Mouse (Mus musculus) hindbrain, postnatal 0 days (tissue): ENCODE data around the gene Rngtt. TPM values are rescaled to one million over a fixed set of nuclear protein-coding genes. Genes with fewer than 3 reads are reported as not detected.

ENCODE experiments used
- ATAC-seq: fragments of 200-750 bp; cut with Nextera tagmentation; 2 replicates; pipeline ENCODE4 v1.8.0; 2017; ENCODE audit warnings: mild to moderate bottlenecking, moderate TSS enrichment, moderate library complexity
- DNase-seq: peaks from one replicate; pipeline ENCODE4 v3.0.0-alpha.2; 2015; ENCODE audit warnings: low spot score
- H3K27ac ChIP-seq: fragments of 300-500 bp; sonication (generic); 2 replicates; pipeline ENCODE4 v1.5.1; 2014; ENCODE audit warnings: mild to moderate bottlenecking
- H3K27me3 ChIP-seq: fragments of 300-500 bp; sonication (generic); 2 replicates; pipeline ENCODE4 v1.6.1; 2014; ENCODE audit warnings: low read length, mixed read lengths; ENCODE audit not compliant: insufficient read depth
- H3K36me3 ChIP-seq: fragments of 300-500 bp; sonication (generic); 2 replicates; pipeline ENCODE4 v1.6.1; 2014; ENCODE audit warnings: low read length, mixed read lengths; ENCODE audit not compliant: insufficient read depth
- H3K4me1 ChIP-seq: fragments of 300-500 bp; sonication (generic); 2 replicates; pipeline ENCODE4 v1.6.1; 2014; ENCODE audit warnings: antibody characterized with exemption, low read length, mixed read lengths; ENCODE audit not compliant: insufficient read depth
- H3K4me2 ChIP-seq: fragments of 300-500 bp; sonication (generic); 2 replicates; pipeline ENCODE4 v1.6.1; 2014; ENCODE audit warnings: low read depth, mild to moderate bottlenecking, low read length, moderate library complexity, mixed read lengths
- H3K4me3 ChIP-seq: fragments of 300-500 bp; sonication (generic); 2 replicates; pipeline ENCODE4 v1.5.1; 2014; ENCODE audit warnings: low read length
- H3K9ac ChIP-seq: fragments of 300-500 bp; sonication (generic); replicated peaks from 2 replicates; pipeline ENCODE4 v1.6.1; 2014; ENCODE audit warnings: mild to moderate bottlenecking, low read length, moderate library complexity, mixed read lengths
- H3K9me3 ChIP-seq: fragments of 300-500 bp; sonication (generic); 2 replicates; pipeline ENCODE4 v1.6.1; 2016; ENCODE audit warnings: low read length, mixed read lengths
- CTCF ChIP-seq: IDR thresholded peaks from 2 replicates; pipeline ENCODE4 v1.5.1; 2016; ENCODE audit warnings: antibody characterized with exemption, control low read depth, low read depth
- WGBS: fragments of 180-500 bp; shearing (Covaris S2); extraction: QIAGEN DNeasy Blood & Tissue Kit; methylation state at CpG from one replicate; pipeline ENCODE4 v1.1.7; 2014; 5-methylcytosine and 5-hydroxymethylcytosine counted together
- polyA plus RNA-seq: library from polyadenylated mRNA; unstranded; fragments of >200 nt; fragmentation: Nextera tagmentation; extraction: Ambion mirVana; gene quantifications from 2 replicates; pipeline ENCODE4 v1.2.1, GENCODE M21; 2015
- total RNA-seq: library from RNA; depleted of rRNA; stranded (reverse); fragments of >200 nt; gene quantifications from 2 replicates; pipeline ENCODE4 v1.2.3, GENCODE M21; 2014

The Rngtt gene
- total and polyA plus RNA-seq, 2 experiments from 2014 or later = 12.8 to 13.5 TPM

DNA sequence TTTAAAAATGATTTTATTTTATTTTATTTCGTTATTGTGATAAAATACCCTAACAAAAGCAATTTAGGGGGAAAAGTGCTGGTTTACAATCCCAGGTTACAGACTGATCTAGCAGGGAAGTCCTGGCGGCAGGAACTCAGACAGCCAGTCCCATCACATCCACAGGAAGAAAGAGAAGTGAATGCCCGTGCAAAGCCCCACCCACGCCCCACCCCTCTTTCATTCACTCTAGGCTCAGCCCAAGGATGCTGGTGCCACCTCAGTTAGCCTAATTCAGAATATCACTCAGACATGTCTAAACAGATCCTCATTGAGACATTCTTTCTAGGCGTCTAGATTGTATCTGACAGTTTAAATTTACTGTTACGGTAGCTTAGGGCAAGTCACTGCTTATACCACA lies 64.8 kb downstream of the Rngtt start:
- no peaks in the 10 kb centered on the region for H3K4me1 ChIP-seq
- ATAC-seq = no peak
- no peak overlapping the region for H3K27ac ChIP-seq
- H3K36me3 ChIP-seq = peaks cover 3% of the 10 kb centered on the region; the same call in 1 of the 2 replicates
- no peak overlapping the region for H3K9ac ChIP-seq
- no peak overlapping the region for H3K4me3 ChIP-seq
- no peaks in the 10 kb centered on the region for H3K9me3 ChIP-seq
- 66% methylated on average over 6 of the region's 6 CpGs for WGBS
- no peak for TF ChIP-seq CTCF
- H3K27me3 ChIP-seq = no peaks in the 10 kb centered on the region
- no peak for DNase-seq
- H3K4me2 ChIP-seq = no peak overlapping the region

DNA sequence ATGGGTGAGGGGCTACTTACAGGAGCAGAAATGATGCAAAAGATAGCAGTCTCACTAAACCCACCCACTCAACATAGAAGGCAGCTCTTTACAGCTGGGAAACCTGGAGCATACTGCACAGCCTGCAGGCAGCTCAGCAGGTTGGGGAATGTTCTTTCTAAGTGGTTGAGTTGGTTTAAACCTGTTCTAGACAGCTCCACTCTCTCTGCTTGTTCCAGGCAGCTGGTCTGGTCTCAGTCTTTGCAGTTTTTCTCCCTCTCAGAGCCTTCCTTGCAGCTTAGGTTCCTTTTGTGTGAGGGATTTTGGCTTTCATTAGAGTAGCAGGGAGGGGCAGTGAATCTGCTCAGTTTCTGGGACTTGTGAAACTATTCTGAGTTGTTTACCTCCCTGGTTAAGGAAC lies 67.5 kb downstream of the Rngtt start:
- DNase-seq (no peak), ATAC-seq (no peak)
- TF ChIP-seq CTCF = no peak
- Histone ChIP-seq H3K4me1 (no peaks in the 10 kb centered on the region), H3K9ac (no peak overlapping the region), H3K4me2 (no peak overlapping the region), H3K4me3 (no peak overlapping the region), H3K36me3 (no peaks in the 10 kb centered on the region), H3K27me3 (no peaks in the 10 kb centered on the region), H3K27ac (no peak overlapping the region), H3K9me3 (no peaks in the 10 kb centered on the region)

DNA sequence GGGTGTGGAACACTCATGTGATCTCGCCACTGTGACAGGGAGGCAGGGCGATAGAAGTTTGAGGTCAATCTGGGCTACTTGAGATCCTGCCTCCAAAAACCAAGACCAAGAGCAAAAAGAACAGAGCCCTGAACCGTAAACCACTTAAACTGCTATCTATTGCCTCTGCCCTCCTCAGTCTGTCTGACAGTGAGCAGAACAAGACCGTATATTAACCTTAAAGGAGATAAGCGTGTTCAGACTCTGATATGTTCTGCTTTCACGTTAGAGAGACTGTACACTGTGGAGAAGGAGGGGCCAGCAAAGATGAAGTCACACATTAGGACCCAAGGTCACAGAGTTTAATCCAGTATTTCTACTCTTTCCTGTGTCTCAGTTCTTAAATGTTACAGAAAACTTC lies 68.8 kb downstream of the Rngtt start:
- no peaks in the 10 kb centered on the region for H3K36me3 ChIP-seq
- H3K4me2 ChIP-seq = no peak overlapping the region
- no peaks in the 10 kb centered on the region for H3K27me3 ChIP-seq
- 93% methylated on average over 6 of the region's 6 CpGs for WGBS
- no peak for TF ChIP-seq CTCF
- no peaks in the 10 kb centered on the region for H3K4me1 ChIP-seq
- no peak overlapping the region for H3K4me3 ChIP-seq
- no peak for ATAC-seq
- no peak overlapping the region for H3K9ac ChIP-seq
- no peaks in the 10 kb centered on the region for H3K9me3 ChIP-seq
- no peak overlapping the region for H3K27ac ChIP-seq
- DNase-seq = no peak

DNA sequence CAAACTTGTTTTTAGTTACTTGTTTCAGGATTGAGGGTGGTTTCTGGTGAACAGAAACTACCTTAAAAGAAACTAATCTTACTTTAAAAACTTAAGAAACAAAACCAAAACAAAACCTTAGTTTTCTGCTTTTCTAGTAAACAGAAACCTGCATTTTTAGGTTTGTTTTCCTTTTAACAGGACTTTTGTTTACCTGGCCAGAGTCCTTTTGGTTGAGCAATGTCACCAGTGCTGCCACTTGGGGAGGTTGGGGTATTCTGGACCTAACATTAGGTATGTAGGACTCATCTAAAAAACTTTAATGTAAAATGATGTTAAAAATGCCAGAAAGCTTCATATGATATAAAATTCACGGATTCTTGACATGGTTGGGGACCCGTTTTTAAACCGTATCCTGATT lies 78.8 kb downstream of the Rngtt start:
- TF ChIP-seq CTCF = no peak
- Histone ChIP-seq H3K4me1 (no peaks in the 10 kb centered on the region), H3K9ac (no peak overlapping the region), H3K27me3 (no peaks in the 10 kb centered on the region), H3K9me3 (no peaks in the 10 kb centered on the region), H3K36me3 (no peaks in the 10 kb centered on the region), H3K4me3 (no peak overlapping the region), H3K27ac (no peak overlapping the region), H3K4me2 (no peak overlapping the region)
- ATAC-seq (no peak), DNase-seq (no peak)
- 96% methylated on average over 3 of the region's 3 CpGs for WGBS

DNA sequence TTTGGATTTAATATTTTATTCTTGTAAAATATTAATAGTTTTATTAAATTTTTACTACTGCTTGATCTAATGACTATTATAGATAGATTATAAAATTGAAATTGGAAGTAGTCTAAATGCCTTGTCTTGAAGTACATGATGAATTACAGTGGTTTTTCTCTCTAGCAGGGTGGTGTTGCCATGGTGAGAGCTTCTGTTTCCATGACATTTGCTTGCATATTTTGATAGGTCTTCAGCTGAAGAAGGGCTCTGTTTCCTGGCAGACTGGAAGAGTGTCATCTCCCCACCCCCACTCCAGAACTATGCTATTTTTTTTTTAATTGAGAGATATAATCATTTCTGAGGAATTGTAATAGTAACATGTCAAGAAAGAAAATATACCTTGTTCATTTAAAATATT lies 80.5 kb downstream of the Rngtt start:
- TF ChIP-seq CTCF = no peak
- H3K9me3 ChIP-seq = no peaks in the 10 kb centered on the region
- ATAC-seq = peak; percentile 71; the same call in 1 of the 2 replicates
- H3K4me1 ChIP-seq = no peaks in the 10 kb centered on the region
- DNase-seq = peak; percentile 70
- no peak overlapping the region for H3K4me3 ChIP-seq
- H3K9ac ChIP-seq = no peak overlapping the region
- H3K27ac ChIP-seq = no peak overlapping the region
- no peaks in the 10 kb centered on the region for H3K27me3 ChIP-seq
- H3K4me2 ChIP-seq = no peak overlapping the region
- no peaks in the 10 kb centered on the region for H3K36me3 ChIP-seq

DNA sequence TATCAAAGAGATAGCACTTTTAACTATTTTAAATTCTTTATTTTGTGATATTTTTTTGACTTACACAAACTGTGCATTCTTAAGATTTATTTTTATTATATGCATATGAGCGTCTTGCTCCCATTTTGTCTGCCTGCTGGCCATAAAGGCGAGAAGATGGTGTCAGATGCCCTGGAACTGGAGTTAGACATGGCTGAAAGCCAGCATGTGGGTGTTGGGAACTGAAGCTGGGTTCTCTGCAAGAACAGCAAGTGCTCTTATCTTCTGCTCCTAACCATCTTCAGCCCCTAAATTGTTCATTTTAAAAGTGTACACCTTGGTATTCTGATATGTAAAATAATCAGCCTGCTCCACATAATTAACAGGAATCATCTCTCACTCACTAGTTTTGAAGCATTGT lies 83.3 kb downstream of the Rngtt start:
- TF ChIP-seq CTCF = no peak
- no peaks in the 10 kb centered on the region for H3K4me1 ChIP-seq
- H3K27ac ChIP-seq = no peak overlapping the region
- no peak overlapping the region for H3K4me3 ChIP-seq
- H3K27me3 ChIP-seq = no peaks in the 10 kb centered on the region
- no peaks in the 10 kb centered on the region for H3K36me3 ChIP-seq
- H3K9ac ChIP-seq = no peak overlapping the region
- no peak overlapping the region for H3K4me2 ChIP-seq
- no peak for ATAC-seq
- DNase-seq = no peak
- no peaks in the 10 kb centered on the region for H3K9me3 ChIP-seq
- WGBS = 67% methylated on average over 2 of the region's 2 CpGs

DNA sequence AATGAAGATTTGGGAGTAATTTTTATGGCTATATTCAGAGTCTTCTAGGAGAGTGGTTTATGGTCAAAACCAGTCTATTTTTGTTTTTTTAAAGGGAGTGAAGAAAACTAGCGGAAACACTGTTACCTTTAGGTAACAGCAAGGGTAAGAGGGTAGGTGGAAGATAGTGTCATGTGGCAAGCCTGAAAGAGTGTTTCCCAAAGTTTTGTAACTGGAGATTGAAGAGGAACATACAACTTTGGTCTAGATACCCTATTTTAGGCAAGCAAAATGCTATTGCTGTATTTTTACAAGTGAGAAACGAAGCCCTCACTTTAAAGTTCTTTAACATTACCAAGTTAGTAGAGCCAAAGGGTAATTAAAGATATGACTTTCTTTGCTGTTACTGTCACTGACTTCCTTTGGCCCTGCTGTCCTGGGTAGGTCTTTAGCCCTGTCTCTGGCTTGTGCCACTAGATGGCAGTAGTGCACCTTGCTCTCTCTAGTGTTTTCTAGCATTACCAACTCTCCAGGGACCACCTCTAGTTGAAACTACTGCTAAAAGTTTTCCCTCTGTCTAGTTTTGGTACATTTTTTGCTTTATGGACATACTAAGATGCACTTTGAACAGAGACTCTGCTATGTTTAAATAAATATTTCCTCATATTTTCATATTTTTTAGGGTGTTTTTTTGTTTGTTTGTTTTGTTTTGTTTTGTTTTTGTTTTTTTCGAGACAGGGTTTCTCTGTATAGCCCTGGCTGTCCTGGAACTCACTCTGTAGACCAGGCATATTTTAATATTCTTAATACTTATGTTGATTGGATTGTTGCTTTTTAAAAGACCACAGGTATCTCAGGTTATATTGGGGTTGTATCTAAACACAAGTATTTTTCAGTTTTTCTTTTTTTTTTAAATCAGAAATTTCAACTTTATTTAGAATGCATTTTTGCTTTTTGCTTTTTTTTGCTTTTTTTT lies 86.4 kb downstream of the Rngtt start:
- no peak overlapping the region for H3K27ac ChIP-seq
- no peak overlapping the region for H3K4me2 ChIP-seq
- WGBS = 53% methylated on average over 3 of the region's 3 CpGs
- H3K4me3 ChIP-seq = no peak overlapping the region
- H3K4me1 ChIP-seq = no peaks in the 10 kb centered on the region
- peak; percentile 84 for ATAC-seq
- TF ChIP-seq CTCF = peak; percentile 97
- no peaks in the 10 kb centered on the region for H3K27me3 ChIP-seq
- H3K9me3 ChIP-seq = no peaks in the 10 kb centered on the region
- H3K36me3 ChIP-seq = no peaks in the 10 kb centered on the region
- no peak overlapping the region for H3K9ac ChIP-seq
- peak; percentile 97 for DNase-seq
